Mouse (Mus musculus): ENCODE measurements around the gene Abhd8. TPM values are rescaled to one million over a fixed set of nuclear protein-coding genes. Genes with fewer than 3 reads are reported as not detected.
"Not testable (repeated sequence)": the region's sequence is repeated elsewhere in the genome, so short reads cannot be mapped to it uniquely, and the experiment has no call there.

Gene Abhd8
- polyA plus RNA-seq, 1 experiment from 2014 or later = 133 TPM

DNA sequence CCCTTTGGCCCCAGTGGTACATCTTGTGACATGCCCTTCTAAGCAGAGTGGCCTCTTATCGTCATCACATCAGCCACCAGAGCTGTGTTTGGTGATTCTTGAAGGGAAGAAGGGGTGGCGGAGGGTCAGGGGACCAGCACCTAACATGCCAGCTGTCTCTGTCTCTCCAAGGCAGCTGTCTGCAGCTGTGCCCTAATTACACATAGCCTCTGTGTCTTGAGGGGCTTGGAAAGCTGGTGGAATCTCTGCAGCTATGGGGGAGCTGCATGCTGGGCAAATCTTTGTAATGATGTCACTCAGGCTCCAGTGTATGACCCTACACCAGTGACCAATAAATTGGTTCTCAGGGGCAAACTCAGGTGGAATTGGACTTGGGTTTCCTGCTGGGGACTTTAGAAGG is 10.8 kb downstream of the Abhd8 start:
- no peak overlapping the region for H3K4me2 ChIP-seq (replicated peaks)
- H3K27ac ChIP-seq = no peak overlapping the region
- H3K4me1 ChIP-seq (replicated peaks) = no peaks in the 10 kb centered on the region
- H3K36me3 ChIP-seq = peaks cover 11% of the 10 kb centered on the region
- H3K9me3 ChIP-seq = no peaks in the 10 kb centered on the region
- no peak overlapping the region for H3K9ac ChIP-seq (replicated peaks)
- H3K27me3 ChIP-seq = no peaks in the 10 kb centered on the region
- no peak for ATAC-seq
- no peak overlapping the region for H3K4me3 ChIP-seq (replicated peaks)
- 96% methylated on average over 2 of the region's 2 CpGs for WGBS

DNA sequence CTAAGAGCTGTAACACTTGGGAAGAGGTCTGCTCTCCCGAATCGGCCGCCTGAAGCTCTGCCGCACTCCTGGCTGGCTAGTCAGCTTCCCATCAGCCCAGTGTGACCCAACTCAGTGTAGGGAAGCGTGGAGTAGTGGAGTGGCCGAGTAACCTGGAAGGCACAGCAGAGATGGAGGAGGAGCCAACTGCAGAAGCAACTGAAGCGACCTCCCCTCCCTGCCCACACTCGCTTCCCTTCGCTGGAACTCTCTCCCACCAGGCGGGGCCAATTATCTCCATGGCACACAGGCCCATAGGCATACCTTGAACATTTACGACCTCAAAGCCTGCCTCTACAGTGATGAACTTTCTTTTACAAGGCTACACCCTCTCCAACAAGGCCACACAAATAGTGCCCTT is 11.7 kb downstream of the Abhd8 start:
- H3K36me3 ChIP-seq = peaks cover 2% of the 10 kb centered on the region
- 67% methylated on average over 11 of the region's 11 CpGs for WGBS
- no peak overlapping the region for H3K9ac ChIP-seq (replicated peaks)
- H3K9me3 ChIP-seq = no peaks in the 10 kb centered on the region
- no peaks in the 10 kb centered on the region for H3K27me3 ChIP-seq
- ATAC-seq = no peak
- no peaks in the 10 kb centered on the region for H3K4me1 ChIP-seq (replicated peaks)
- no peak overlapping the region for H3K27ac ChIP-seq
- H3K4me2 ChIP-seq (replicated peaks) = no peak overlapping the region
- H3K4me3 ChIP-seq (replicated peaks) = no peak overlapping the region

DNA sequence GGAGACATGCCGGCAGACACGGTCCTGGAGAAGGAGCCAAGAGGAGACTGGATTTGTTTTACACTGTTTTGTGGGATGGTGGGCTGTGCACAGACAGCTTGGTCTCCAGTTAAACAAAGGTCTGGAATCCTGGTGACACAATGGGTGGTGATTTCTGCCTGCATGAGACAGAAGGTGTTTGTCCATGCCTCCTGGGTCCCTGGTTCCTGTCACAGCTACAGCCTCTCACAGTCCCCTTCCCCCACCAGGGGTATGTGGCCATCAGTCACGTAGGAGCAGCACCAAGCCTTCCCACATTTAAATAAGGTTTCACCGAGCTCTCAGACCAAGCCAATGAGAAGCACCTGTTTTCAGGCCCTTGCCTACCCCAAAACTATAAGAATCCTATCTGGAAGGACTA is 12.1 kb downstream of the Abhd8 start:
- no peak for ATAC-seq
- WGBS = 64% methylated on average over 4 of the region's 4 CpGs

DNA sequence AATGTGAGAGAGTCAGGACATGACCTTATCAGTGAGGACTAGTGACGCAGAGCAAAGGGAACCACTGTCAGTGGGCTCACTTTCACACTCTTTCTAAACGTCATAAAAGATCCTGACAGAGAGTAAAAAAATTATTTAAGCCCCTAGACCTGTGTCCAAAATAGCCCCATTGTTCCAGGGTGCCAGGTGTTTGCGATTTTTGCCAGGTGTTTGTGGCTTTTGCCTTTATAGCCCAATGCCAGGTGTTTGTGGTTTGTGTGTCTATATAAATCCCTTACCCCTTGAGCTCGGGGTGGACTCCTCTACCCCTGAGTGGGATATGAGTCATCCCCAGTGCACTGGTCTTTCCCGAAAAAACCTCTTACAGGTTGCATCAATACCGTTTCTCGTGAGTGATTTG is 18.4 kb downstream of the Abhd8 start:
- H3K4me1 ChIP-seq (replicated peaks) = no peaks in the 10 kb centered on the region
- H3K36me3 ChIP-seq = no peaks in the 10 kb centered on the region
- H3K9ac ChIP-seq (replicated peaks) = no peak overlapping the region
- H3K4me2 ChIP-seq (replicated peaks) = no peak overlapping the region
- 88% methylated on average over 7 of the region's 7 CpGs for WGBS
- H3K27ac ChIP-seq = no peak overlapping the region
- peaks cover 5% of the 10 kb centered on the region for H3K27me3 ChIP-seq
- ATAC-seq = no peak
- no peaks in the 10 kb centered on the region for H3K9me3 ChIP-seq
- H3K4me3 ChIP-seq (replicated peaks) = no peak overlapping the region

More for the DNA sequence above, 12.1 kb downstream of the Abhd8 start:
- Histone ChIP-seq H3K27ac (no peak overlapping the region), H3K9ac (replicated peaks) (no peak overlapping the region), H3K9me3 (no peaks in the 10 kb centered on the region), H3K36me3 (no peaks in the 10 kb centered on the region), H3K4me3 (replicated peaks) (no peak overlapping the region), H3K4me1 (replicated peaks) (no peaks in the 10 kb centered on the region), H3K4me2 (replicated peaks) (no peak overlapping the region), H3K27me3 (no peaks in the 10 kb centered on the region)

DNA sequence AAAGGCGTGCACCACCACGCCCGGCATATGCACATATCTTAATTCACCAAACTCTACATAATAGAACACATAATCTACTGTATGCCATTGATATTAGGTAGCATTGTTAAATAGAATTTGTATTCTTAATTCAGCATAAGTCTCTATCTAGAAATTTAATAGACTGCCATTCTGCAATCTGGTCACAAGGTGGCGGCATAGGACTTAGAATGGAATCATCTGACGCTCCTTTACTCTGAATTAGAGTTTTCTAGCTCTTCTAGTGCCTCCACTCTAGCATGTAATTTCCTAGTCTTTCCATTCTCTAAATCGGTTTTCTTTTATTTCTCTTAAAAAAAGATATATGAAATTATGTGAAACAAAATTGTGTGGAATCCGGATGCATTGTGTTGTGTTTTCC is 22.1 kb downstream of the Abhd8 start:
- H3K27me3 ChIP-seq = peaks cover 5% of the 10 kb centered on the region
- no peak overlapping the region for H3K4me3 ChIP-seq (replicated peaks)
- under 1% methylated on average over 7 of the region's 7 CpGs for WGBS
- H3K27ac ChIP-seq = no peak overlapping the region
- H3K36me3 ChIP-seq = no peaks in the 10 kb centered on the region
- H3K9ac ChIP-seq (replicated peaks) = no peak overlapping the region
- no peak overlapping the region for H3K4me2 ChIP-seq (replicated peaks)
- peak; percentile 55; the same call in 1 of the 2 replicates for ATAC-seq
- no peaks in the 10 kb centered on the region for H3K4me1 ChIP-seq (replicated peaks)
- no peaks in the 10 kb centered on the region for H3K9me3 ChIP-seq

DNA sequence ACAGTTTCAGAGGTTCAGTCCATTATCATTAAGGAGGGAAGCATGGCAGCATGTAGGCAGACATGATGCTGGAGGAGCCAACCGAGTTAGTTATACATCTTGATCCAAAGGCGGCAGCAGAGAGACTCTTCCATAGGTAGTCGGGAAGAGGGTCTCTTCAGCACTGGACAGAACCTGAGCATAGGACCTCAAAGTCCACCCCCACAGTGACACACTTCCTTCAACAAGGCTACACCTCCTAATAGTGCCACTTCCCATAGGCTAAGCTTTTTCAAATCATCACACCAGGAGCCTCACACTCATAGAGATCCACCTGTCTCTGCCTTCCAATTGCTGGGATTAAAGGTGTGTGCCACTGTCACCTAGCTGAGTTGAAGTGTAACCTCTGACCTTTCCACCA is 26.4 kb downstream of the Abhd8 start:
- WGBS = 56% methylated on average over 3 of the region's 3 CpGs
- H3K4me3 ChIP-seq (replicated peaks) = no peak overlapping the region
- peaks cover 3% of the 10 kb centered on the region for H3K27me3 ChIP-seq
- no peak overlapping the region for H3K9ac ChIP-seq (replicated peaks)
- H3K4me2 ChIP-seq (replicated peaks) = no peak overlapping the region
- H3K4me1 ChIP-seq (replicated peaks) = no peaks in the 10 kb centered on the region
- no peak overlapping the region for H3K27ac ChIP-seq
- no peak for ATAC-seq
- no peaks in the 10 kb centered on the region for H3K36me3 ChIP-seq
- no peaks in the 10 kb centered on the region; the same call in 1 of the 2 replicates for H3K9me3 ChIP-seq

DNA sequence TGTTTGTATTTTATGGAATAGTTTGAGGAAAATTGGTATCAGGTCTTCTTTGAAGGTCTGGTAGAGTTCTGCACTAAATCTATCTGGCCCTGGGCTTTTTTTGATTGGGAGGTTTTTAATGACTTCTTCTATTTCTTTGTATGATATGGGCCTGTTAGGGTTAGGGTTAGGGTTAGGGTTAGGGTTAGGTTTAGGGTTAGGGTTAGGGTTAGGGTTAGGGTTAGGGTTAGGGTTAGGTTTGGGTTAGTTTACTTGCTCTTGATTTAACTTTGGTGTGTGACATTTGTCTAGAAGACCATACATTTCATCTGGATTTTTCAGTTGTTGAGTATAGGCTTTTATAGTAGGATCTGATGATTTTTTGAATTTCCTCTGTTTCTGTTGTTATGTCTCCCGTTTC is 30.5 kb downstream of the Abhd8 start:
- H3K4me2 ChIP-seq (replicated peaks); H3K36me3 ChIP-seq; H3K27me3 ChIP-seq; ATAC-seq; H3K9me3 ChIP-seq; H3K4me1 ChIP-seq (replicated peaks); H3K27ac ChIP-seq; H3K4me3 ChIP-seq (replicated peaks); H3K9ac ChIP-seq (replicated peaks): not testable (repeated sequence)
- WGBS = 87% methylated on average over 1 of the region's 1 CpGs

DNA sequence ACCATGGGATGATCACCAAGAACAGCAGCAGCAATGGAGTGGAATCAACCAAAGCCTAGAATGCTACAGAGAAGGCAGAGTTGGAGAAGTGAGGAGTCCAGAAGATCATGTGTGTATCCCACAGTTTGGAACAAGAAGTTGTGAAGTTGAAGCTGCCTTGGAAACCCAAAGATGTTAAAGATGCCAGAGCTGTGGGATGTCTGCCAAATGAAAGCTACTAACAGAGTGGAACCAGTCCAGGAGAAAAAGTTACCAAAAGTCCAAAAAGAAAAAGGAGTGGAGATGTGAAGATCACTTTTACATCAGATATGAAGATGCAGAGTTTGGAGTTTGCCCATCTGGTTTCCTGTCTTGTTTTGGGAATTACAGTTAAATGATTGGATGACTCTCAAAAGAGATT is 41.3 kb downstream of the Abhd8 start:
- H3K27me3 ChIP-seq = no peaks in the 10 kb centered on the region
- H3K36me3 ChIP-seq = no peaks in the 10 kb centered on the region
- H3K4me2 ChIP-seq (replicated peaks) = no peak overlapping the region
- no peak overlapping the region for H3K27ac ChIP-seq
- no peaks in the 10 kb centered on the region for H3K4me1 ChIP-seq (replicated peaks)
- H3K9me3 ChIP-seq = 0 out of 2 replicates have a peak, but pooled peaks cover 4% of the 10 kb centered on the region
- no peak for ATAC-seq
- H3K4me3 ChIP-seq (replicated peaks) = no peak overlapping the region
- no peak overlapping the region for H3K9ac ChIP-seq (replicated peaks)

DNA sequence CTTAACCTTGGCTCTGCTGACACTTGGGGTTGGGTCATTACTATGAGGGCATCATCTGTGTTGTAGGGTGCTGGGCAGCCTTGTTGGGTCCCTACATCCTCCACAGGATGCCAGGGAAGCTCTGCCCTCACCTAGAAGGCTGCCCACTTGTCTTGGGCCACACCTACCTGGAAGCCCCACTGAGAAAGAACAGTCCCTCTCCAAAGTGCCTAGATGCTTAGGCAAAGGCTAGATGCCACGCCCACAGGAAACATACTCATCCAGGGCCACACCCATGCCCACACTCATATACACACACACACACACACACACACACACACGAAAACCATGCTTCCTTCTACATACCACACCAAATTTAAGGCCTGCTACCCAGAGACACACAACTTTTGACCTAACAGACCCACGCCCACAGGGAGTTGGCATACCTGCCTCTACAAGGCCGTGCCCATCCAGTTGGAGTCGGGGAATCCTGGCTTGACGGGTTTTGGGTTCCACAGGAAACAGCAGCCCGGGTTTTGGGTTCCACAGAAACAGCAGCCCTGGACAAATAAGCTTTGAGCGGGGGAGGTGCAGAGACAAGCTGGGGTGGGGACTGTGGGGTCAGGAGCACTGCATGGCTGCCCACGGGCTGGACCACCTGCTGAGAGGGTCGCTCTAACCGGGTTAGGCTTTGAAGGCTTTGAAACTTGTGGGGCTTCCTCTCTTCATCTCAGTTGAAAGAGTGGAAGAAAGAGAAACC is 51.8 kb downstream of the Abhd8 start:
- ATAC-seq = no peak
- H3K9ac ChIP-seq (replicated peaks) = no peak overlapping the region
- no peak overlapping the region for H3K4me2 ChIP-seq (replicated peaks)

DNA sequence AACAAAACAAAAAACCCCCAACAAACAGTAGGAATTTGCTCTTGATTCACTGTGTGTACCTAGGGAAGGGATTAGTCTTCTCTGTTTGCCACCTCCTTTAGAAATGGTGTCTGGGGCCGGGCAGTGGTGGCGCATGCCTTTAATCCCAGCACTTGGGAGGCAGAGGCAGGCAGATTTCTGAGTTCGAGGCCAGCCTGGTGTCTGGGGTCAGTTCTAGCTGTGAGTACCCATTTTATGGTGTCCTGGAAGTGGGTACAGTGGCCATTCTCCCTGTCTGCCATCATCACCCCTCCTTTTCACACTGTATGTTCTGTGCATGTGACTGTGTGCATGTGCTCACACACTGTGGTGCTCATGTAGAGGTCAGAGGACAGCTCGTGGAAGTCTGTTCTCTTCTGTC is 55.2 kb downstream of the Abhd8 start:
- H3K9ac ChIP-seq (replicated peaks) = no peak overlapping the region
- WGBS = 98% methylated on average over 4 of the region's 4 CpGs
- no peaks in the 10 kb centered on the region for H3K27me3 ChIP-seq
- no peak overlapping the region for H3K4me2 ChIP-seq (replicated peaks)
- ATAC-seq = no peak
- H3K36me3 ChIP-seq = peaks cover 17% of the 10 kb centered on the region; the same call in 1 of the 2 replicates
- no peak overlapping the region for H3K27ac ChIP-seq
- H3K4me1 ChIP-seq (replicated peaks) = peaks cover 26% of the 10 kb centered on the region
- no peaks in the 10 kb centered on the region for H3K9me3 ChIP-seq
- H3K4me3 ChIP-seq (replicated peaks) = no peak overlapping the region

More for the DNA sequence above, 51.8 kb downstream of the Abhd8 start:
- H3K9me3 ChIP-seq = no peaks in the 10 kb centered on the region
- H3K27me3 ChIP-seq = no peaks in the 10 kb centered on the region
- H3K4me1 ChIP-seq (replicated peaks) = peaks cover 10% of the 10 kb centered on the region
- no peak overlapping the region for H3K27ac ChIP-seq
- WGBS = 48% methylated on average over 11 of the region's 11 CpGs
- H3K36me3 ChIP-seq = 0 out of 2 replicates have a peak, but pooled peaks cover 9% of the 10 kb centered on the region
- no peak overlapping the region for H3K4me3 ChIP-seq (replicated peaks)

DNA sequence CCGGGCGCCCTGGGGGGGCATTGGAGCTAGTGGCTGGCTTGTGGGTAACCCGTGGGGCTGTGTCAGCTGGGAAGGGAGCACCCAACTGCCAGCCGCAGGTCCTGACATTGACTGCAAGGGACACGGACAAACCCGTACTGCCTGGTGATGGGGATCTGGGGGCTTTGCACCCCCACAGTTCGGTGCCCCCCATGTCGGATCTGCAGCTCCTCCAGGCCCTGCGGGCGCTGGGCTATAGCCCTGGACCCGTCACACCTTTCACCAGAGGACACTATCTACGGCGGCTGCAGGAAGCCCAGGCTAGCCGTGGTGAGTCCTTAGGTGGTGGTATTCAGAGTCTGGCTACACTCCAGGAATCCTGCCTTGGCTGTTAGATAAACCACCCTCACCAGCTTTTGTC is 56.0 kb downstream of the Abhd8 start:
- no peak for ATAC-seq
- H3K4me1 ChIP-seq (replicated peaks) = peaks cover 26% of the 10 kb centered on the region
- 0 out of 2 replicates have a peak overlapping the region, but pooled peaks have one; percentile 53 for H3K4me3 ChIP-seq (replicated peaks)
- H3K27ac ChIP-seq = no peak overlapping the region
- 92% methylated on average over 14 of the region's 14 CpGs for WGBS
- peaks cover 22% of the 10 kb centered on the region; the same call in 1 of the 2 replicates for H3K36me3 ChIP-seq
- H3K27me3 ChIP-seq = no peaks in the 10 kb centered on the region
- H3K9ac ChIP-seq (replicated peaks) = peak overlapping the region; percentile 60; the same call in 1 of the 2 replicates
- H3K4me2 ChIP-seq (replicated peaks) = peak overlapping the region; percentile 94; the same call in 1 of the 2 replicates
- no peaks in the 10 kb centered on the region for H3K9me3 ChIP-seq

Measured in midbrain, embryonic 13.5 days (tissue).